Mouse (Mus musculus): Measurements from ENCODE around the gene Gpx7.

Gpx7 gene

GRCm38 (mm10) chr4:108406861-108407401, at the start of gene Gpx7:
TSS of gene Gpx7 (minus strand) at chr4:108406961.
- DNase-seq (ENCODE audit: low spot score), result peak; percentile 59

- DNase-seq (ENCODE audit: low spot score), result no peak
Measured at GRCm38 (mm10) chr4:108456028-108456427, 49.3 kb upstream of the Gpx7 start.

GRCm38 (mm10) chr4:108448091-108448490, 41.3 kb upstream of the Gpx7 start:
- no peak for DNase-seq (ENCODE audit: low spot score)

- no peak for DNase-seq (ENCODE audit: low spot score)
Measured at GRCm38 (mm10) chr4:108438082-108438840, 31.5 kb upstream of the Gpx7 start.

GRCm38 (mm10) chr4:108436225-108436624, 29.5 kb upstream of the Gpx7 start:
- no peak for DNase-seq (ENCODE audit: low spot score)

- DNase-seq (ENCODE audit: low spot score), result no peak
Measured at GRCm38 (mm10) chr4:108435646-108436045, 28.9 kb upstream of the Gpx7 start.

GRCm38 (mm10) chr4:108434781-108435180, 28.0 kb upstream of the Gpx7 start:
- no peak for DNase-seq (ENCODE audit: low spot score)

GRCm38 (mm10) chr4:108434221-108434620, 27.5 kb upstream of the Gpx7 start:
- no peak for DNase-seq (ENCODE audit: low spot score)

- DNase-seq (ENCODE audit: low spot score), result peak; percentile 75
Measured at GRCm38 (mm10) chr4:108433341-108433740, 26.6 kb upstream of the Gpx7 start.

- no peak for DNase-seq (ENCODE audit: low spot score)
Measured at GRCm38 (mm10) chr4:108431561-108431936, 24.8 kb upstream of the Gpx7 start.

GRCm38 (mm10) chr4:108430656-108431560, 24.1 kb upstream of the Gpx7 start:
- peak; percentile 92 for DNase-seq (ENCODE audit: low spot score)

- DNase-seq (ENCODE audit: low spot score), result no peak
Measured at GRCm38 (mm10) chr4:108428341-108428721, 21.6 kb upstream of the Gpx7 start.

GRCm38 (mm10) chr4:108427719-108428340, 21.1 kb upstream of the Gpx7 start:
- no peak for DNase-seq (ENCODE audit: low spot score)

- DNase-seq (ENCODE audit: low spot score), result no peak
Measured at GRCm38 (mm10) chr4:108424587-108424986, 17.8 kb upstream of the Gpx7 start.

GRCm38 (mm10) chr4:108407621-108408020, 860 bp upstream of the Gpx7 start:
- DNase-seq (ENCODE audit: low spot score), result peak; percentile 76

GRCm38 (mm10) chr4:108406138-108406860, 462 bp downstream of the Gpx7 start:
- DNase-seq (ENCODE audit: low spot score), result peak; percentile 65

GRCm38 (mm10) chr4:108405766-108406137, 1.0 kb downstream of the Gpx7 start:
- peak; percentile 55 for DNase-seq (ENCODE audit: low spot score)

- DNase-seq (ENCODE audit: low spot score), result no peak
Measured at GRCm38 (mm10) chr4:108403861-108404635, 2.7 kb downstream of the Gpx7 start.

GRCm38 (mm10) chr4:108400395-108400794, 6.4 kb downstream of the Gpx7 start:
- DNase-seq (ENCODE audit: low spot score), result no peak

GRCm38 (mm10) chr4:108394236-108394635, 12.5 kb downstream of the Gpx7 start:
- no peak for DNase-seq (ENCODE audit: low spot score)

GRCm38 (mm10) chr4:108392558-108392957, 14.2 kb downstream of the Gpx7 start:
- no peak for DNase-seq (ENCODE audit: low spot score)

Measured in embryo, embryonic 10.5 days (tissue).